Mouse (Mus musculus): ENCODE measurements around the gene Cyct. TPM values are rescaled to one million over a fixed set of nuclear protein-coding genes. Genes with fewer than 3 reads are reported as not detected.

The Cyct gene
- polyA plus RNA-seq, 1 experiment: not detected

GRCm38 (mm10) chr2:76338215-76339156 is 21.8 kb downstream of the Cyct start, which contains the start of gene Pde11a:
Gene Pde11a (minus strand): TSS chr2:76338774.
- Histone ChIP-seq H3K36me3 (ENCODE audit: control insufficient read depth, insufficient read depth, low read length) (no peaks in the 10 kb centered on the region), H3K4me3 (ENCODE audit: insufficient read depth, low read depth, low read length) (peak within 1 kb of the TSS; percentile 49), H3K27ac (ENCODE audit: insufficient read depth, low read depth, low read length) (no peak within 1 kb of the TSS), H3K27me3 (replicated peaks; ENCODE audit: control insufficient read depth, insufficient read depth, low read length) (no peaks in the 10 kb centered on the region), H3K4me1 (ENCODE audit: control insufficient read depth, insufficient read depth, low read length) (0 out of 2 replicates have a peak, but pooled peaks cover 3% of the 10 kb centered on the region)
- WGBS: 18% methylated on average over 41 of the region's 41 CpGs
- peak; percentile 92 for DNase-seq
- TF ChIP-seq CTCF (conservative IDR thresholded peaks at IDR 0.05; ENCODE audit: insufficient read depth, insufficient read length, low read depth, low read length) (no peak), POLR2A (IDR thresholded peaks at IDR 0.05; ENCODE audit: low read depth, low read length) (no peak)

DNA sequence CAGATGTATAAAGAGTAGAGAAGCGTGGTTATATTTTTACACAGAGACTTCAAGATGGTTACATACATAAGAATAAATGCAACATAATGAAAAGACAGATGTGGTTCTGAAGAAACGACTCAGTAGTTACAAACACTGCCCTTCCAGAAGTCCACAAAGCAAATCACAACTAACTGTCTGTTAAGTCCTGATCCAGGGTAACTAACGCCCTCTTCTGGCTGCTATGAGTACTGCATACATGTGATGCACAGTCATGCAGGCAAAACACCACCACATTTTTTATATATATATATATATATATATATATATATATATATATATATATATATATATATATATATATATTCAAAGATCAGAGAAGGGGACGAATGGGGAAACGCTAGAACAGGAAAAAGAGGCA is 25.7 kb downstream of the Cyct start:
- TF ChIP-seq CTCF (conservative IDR thresholded peaks at IDR 0.05; ENCODE audit: insufficient read depth, insufficient read length, low read depth, low read length): no peak
- no peak for TF ChIP-seq POLR2A (IDR thresholded peaks at IDR 0.05; ENCODE audit: low read depth, low read length)
- no peaks in the 10 kb centered on the region for H3K36me3 ChIP-seq (ENCODE audit: control insufficient read depth, insufficient read depth, low read length)
- 0 out of 2 replicates have a peak, but pooled peaks cover 3% of the 10 kb centered on the region for H3K4me1 ChIP-seq (ENCODE audit: control insufficient read depth, insufficient read depth, low read length)
- no peaks in the 10 kb centered on the region; the same call in 1 of the 2 replicates for H3K27me3 ChIP-seq (replicated peaks; ENCODE audit: control insufficient read depth, insufficient read depth, low read length)
- H3K4me3 ChIP-seq (ENCODE audit: insufficient read depth, low read depth, low read length): no peak overlapping the region
- DNase-seq: no peak
- 79% methylated on average over 5 of the region's 5 CpGs for WGBS
- no peak overlapping the region for H3K27ac ChIP-seq (ENCODE audit: insufficient read depth, low read depth, low read length)

- H3K4me3 ChIP-seq (ENCODE audit: insufficient read depth, low read depth, low read length): no peak overlapping the region
- H3K27me3 ChIP-seq (replicated peaks; ENCODE audit: control insufficient read depth, insufficient read depth, low read length): no peaks in the 10 kb centered on the region; the same call in 1 of the 2 replicates
- no peak for DNase-seq
- 63% methylated on average over 11 of the region's 11 CpGs for WGBS
- H3K27ac ChIP-seq (ENCODE audit: insufficient read depth, low read depth, low read length): no peak overlapping the region
- no peaks in the 10 kb centered on the region for H3K4me1 ChIP-seq (ENCODE audit: control insufficient read depth, insufficient read depth, low read length)
- TF ChIP-seq POLR2A (IDR thresholded peaks at IDR 0.05; ENCODE audit: low read depth, low read length): no peak
- TF ChIP-seq CTCF (conservative IDR thresholded peaks at IDR 0.05; ENCODE audit: insufficient read depth, insufficient read length, low read depth, low read length): no peak
- no peaks in the 10 kb centered on the region for H3K36me3 ChIP-seq (ENCODE audit: control insufficient read depth, insufficient read depth, low read length)
Observed at GRCm38 (mm10) chr2:76332161-76332805, 28.0 kb downstream of the Cyct start.

- Histone ChIP-seq H3K4me1 (ENCODE audit: control insufficient read depth, insufficient read depth, low read length) (no peaks in the 10 kb centered on the region), H3K27ac (ENCODE audit: insufficient read depth, low read depth, low read length) (no peak overlapping the region), H3K36me3 (ENCODE audit: control insufficient read depth, insufficient read depth, low read length) (no peaks in the 10 kb centered on the region), H3K4me3 (ENCODE audit: insufficient read depth, low read depth, low read length) (no peak overlapping the region), H3K27me3 (replicated peaks; ENCODE audit: control insufficient read depth, insufficient read depth, low read length) (no peaks in the 10 kb centered on the region; the same call in 1 of the 2 replicates)
- TF ChIP-seq CTCF (conservative IDR thresholded peaks at IDR 0.05; ENCODE audit: insufficient read depth, insufficient read length, low read depth, low read length) (no peak), POLR2A (IDR thresholded peaks at IDR 0.05; ENCODE audit: low read depth, low read length) (no peak)
- WGBS: 93% methylated on average over 5 of the region's 5 CpGs
- DNase-seq: no peak
Observed at GRCm38 (mm10) chr2:76330081-76330480, 30.2 kb downstream of the Cyct start.

DNA sequence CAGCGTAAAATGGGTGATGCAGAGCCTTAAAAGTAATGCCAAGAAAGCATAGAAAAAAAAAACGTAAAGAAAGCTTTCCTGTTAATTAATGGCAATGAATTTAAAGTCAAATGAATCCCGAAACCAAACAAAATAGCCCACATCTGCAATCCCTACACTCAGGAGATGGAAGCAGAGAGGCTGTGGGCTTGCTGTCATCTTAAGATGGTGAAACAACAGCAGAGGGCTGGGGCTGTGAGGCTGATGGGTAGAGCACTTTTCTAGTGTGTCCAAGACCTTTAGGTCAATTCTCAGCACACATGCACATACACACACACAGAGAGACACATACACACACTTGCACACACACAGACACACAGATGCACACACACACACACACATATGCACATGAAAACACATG is 34.1 kb downstream of the Cyct start:
- H3K4me1 ChIP-seq (ENCODE audit: control insufficient read depth, insufficient read depth, low read length): no peaks in the 10 kb centered on the region
- 69% methylated on average over 3 of the region's 3 CpGs for WGBS
- no peak for DNase-seq
- H3K36me3 ChIP-seq (ENCODE audit: control insufficient read depth, insufficient read depth, low read length): no peaks in the 10 kb centered on the region
- H3K27ac ChIP-seq (ENCODE audit: insufficient read depth, low read depth, low read length): no peak overlapping the region
- H3K4me3 ChIP-seq (ENCODE audit: insufficient read depth, low read depth, low read length): no peak overlapping the region
- TF ChIP-seq CTCF (conservative IDR thresholded peaks at IDR 0.05; ENCODE audit: insufficient read depth, insufficient read length, low read depth, low read length) (no peak), POLR2A (IDR thresholded peaks at IDR 0.05; ENCODE audit: low read depth, low read length) (no peak)
- no peaks in the 10 kb centered on the region for H3K27me3 ChIP-seq (replicated peaks; ENCODE audit: control insufficient read depth, insufficient read depth, low read length)

DNA sequence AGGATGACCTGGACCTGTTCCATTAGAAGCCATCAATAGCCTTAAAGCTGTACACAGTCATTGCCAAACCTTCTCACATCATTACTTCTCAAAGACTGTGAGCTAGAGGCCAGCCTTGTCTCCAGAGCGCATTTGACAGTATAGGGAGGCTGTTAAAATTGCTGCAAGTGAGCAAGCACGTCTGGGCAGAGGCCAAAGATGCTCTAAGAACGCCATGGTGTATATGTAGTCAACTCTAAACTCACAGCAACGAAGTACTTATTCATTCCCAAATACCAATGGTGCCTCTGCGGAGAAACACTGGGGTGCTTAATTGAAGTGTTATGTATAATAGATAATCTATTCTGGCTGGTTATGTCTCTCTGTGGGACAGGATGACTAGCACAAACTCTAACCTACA is 35.8 kb downstream of the Cyct start:
- no peak for DNase-seq
- H3K27me3 ChIP-seq (replicated peaks; ENCODE audit: control insufficient read depth, insufficient read depth, low read length): no peaks in the 10 kb centered on the region
- H3K27ac ChIP-seq (ENCODE audit: insufficient read depth, low read depth, low read length): no peak overlapping the region
- 93% methylated on average over 5 of the region's 5 CpGs for WGBS
- no peaks in the 10 kb centered on the region for H3K4me1 ChIP-seq (ENCODE audit: control insufficient read depth, insufficient read depth, low read length)
- no peak overlapping the region for H3K4me3 ChIP-seq (ENCODE audit: insufficient read depth, low read depth, low read length)
- TF ChIP-seq CTCF (conservative IDR thresholded peaks at IDR 0.05; ENCODE audit: insufficient read depth, insufficient read length, low read depth, low read length): no peak
- TF ChIP-seq POLR2A (IDR thresholded peaks at IDR 0.05; ENCODE audit: low read depth, low read length): no peak
- H3K36me3 ChIP-seq (ENCODE audit: control insufficient read depth, insufficient read depth, low read length): no peaks in the 10 kb centered on the region
